In the genomic region with DNA sequence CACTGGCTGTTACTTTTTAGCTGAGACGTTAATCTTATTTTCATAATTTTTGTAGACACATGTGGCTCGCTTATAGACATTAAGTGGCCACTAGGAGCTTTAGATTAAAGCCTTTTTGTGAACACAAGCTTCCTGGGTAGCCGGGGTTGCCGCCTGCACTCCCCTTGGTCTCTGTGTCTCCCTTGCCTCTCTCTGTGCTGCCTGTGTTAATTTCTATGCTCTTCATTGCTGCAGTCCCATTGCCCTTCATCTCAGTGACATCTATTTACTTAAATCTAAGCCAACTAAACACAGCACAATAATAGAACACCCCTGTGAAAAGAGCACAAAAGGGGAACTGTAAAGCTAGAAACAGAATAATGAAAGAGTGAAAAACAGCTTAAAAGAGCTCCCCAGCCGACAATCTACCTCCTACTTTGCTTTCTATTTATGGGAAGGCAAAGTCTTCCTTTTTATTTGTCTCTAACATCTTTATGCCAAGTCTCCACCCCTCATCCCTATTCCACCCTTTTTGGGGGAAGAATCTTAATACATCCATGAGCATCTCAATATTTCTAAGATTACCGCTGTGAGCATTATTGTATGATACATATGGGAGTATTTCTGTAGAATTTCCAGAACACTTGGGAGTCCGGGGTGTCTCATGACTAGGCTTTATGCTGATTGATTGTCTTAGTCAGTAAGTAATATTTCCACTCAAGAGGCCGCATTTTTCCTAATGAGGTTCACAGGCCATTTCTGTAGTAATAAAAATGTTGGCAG, we compare ENCODE assay signal across 19 mouse cellular contexts.
A peak's percentile ranks its signal among the peaks of the same experiment; 100 is the strongest.
DNase-seq lines count a peak whose midpoint lies in the region; ATAC-seq and TF ChIP-seq lines count a peak whose summit lies in the region.
"Had no signal": no experiment of that assay in that cellular context is flagged by ENCODE, and none has a peak within 500 bp of the region (broad histone marks: within the 10 kb centered on the region; RNA-seq: fewer than 3 reads in every experiment).

No protein-coding gene starts in this region.

- no peak overlapping the region for H3K9ac ChIP-seq in kidney, postnatal 0 days (ENCODE audit: low read depth, low read length)
- H3K9ac ChIP-seq in kidney, embryonic 16.5 days (replicated peaks; ENCODE audit: low read length), result no peak overlapping the region
- H3K9ac ChIP-seq in hindbrain, embryonic 14.5 days, result no peak overlapping the region
- H3K9ac ChIP-seq in midbrain, postnatal 0 days (replicated peaks; ENCODE audit: low read length, poor library complexity, severe bottlenecking), result 0 out of 2 replicates have a peak overlapping the region, but pooled peaks have one; percentile 29
- H3K9ac ChIP-seq: heart, embryonic 12.5 days; kidney, embryonic 15.5 days; liver, postnatal 0 days; stomach, embryonic 15.5 days had no signal

- no peaks in the 10 kb centered on the region for H3K27me3 ChIP-seq in kidney, postnatal 0 days (ENCODE audit: insufficient read depth, low read length)
- H3K27me3 ChIP-seq in kidney, embryonic 16.5 days (ENCODE audit: insufficient read depth, low read length), result no peaks in the 10 kb centered on the region
- no peaks in the 10 kb centered on the region for H3K27me3 ChIP-seq in hindbrain, embryonic 14.5 days (ENCODE audit: control insufficient read depth, insufficient read depth, low read length)
- H3K27me3 ChIP-seq in midbrain, postnatal 0 days (ENCODE audit: insufficient read depth, low read length), result no peaks in the 10 kb centered on the region
- H3K27me3 ChIP-seq: heart, embryonic 12.5 days; kidney, embryonic 15.5 days; megakaryocyte, embryonic 14.5 days; stomach, embryonic 15.5 days had no signal

- H3K4me2 ChIP-seq in kidney, postnatal 0 days (ENCODE audit: low read length), result no peak overlapping the region
- no peak overlapping the region for H3K4me2 ChIP-seq in kidney, embryonic 16.5 days (replicated peaks; ENCODE audit: low read depth, low read length)
- no peak overlapping the region for H3K4me2 ChIP-seq in hindbrain, embryonic 14.5 days (replicated peaks)
- H3K4me2 ChIP-seq in midbrain, postnatal 0 days (ENCODE audit: low read depth, low read length, poor library complexity, severe bottlenecking), result no peak overlapping the region
- H3K4me2 ChIP-seq: heart, embryonic 12.5 days; kidney, embryonic 15.5 days; stomach, embryonic 15.5 days had no signal

- WGBS in kidney, postnatal 0 days, result 64% methylated on average over 8 of the region's 8 CpGs
- WGBS in kidney, embryonic 16.5 days, result 64% methylated on average over 8 of the region's 8 CpGs
- whole genome bisulfite sequencing in hindbrain, embryonic 14.5 days, result 42% methylated on average over 8 of the region's 8 CpGs
- 31% methylated on average over 8 of the region's 8 CpGs for WGBS in midbrain, postnatal 0 days

- peak; percentile 7 for DNase-seq in kidney, postnatal 0 days (ENCODE audit: low spot score)
- peak; percentile 58 for DNase-seq in brain, adult 2 months (ENCODE audit: low read depth, low spot score)
- no peak for DNase-seq in hindbrain, embryonic 14.5 days (ENCODE audit: low spot score)
- peak; percentile 17 for DNase-seq in midbrain, postnatal 0 days (ENCODE audit: low spot score)
- no peak for DNase-seq in cerebellum, postnatal 25 days
- no peak for DNase-seq in cerebellum, adult 11-12 months
- DNase-seq: gastrocnemius, postnatal 25 days; heart, postnatal 36 days; liver; liver, postnatal 0 days; lung, postnatal 14 days; right cerebral cortex, postnatal 14 days had no signal

- TF ChIP-seq CTCF in kidney, postnatal 0 days (IDR thresholded peaks at IDR 0.05; ENCODE audit: low read depth), result no peak
- no peak for TF ChIP-seq CTCF in midbrain, postnatal 0 days (IDR thresholded peaks at IDR 0.05)

- H3K36me3 ChIP-seq in kidney, postnatal 0 days (ENCODE audit: insufficient read depth, low read length), result no peaks in the 10 kb centered on the region
- H3K36me3 ChIP-seq in kidney, embryonic 16.5 days (ENCODE audit: insufficient read depth, low read length), result no peaks in the 10 kb centered on the region
- 0 out of 2 replicates have a peak, but pooled peaks cover 5% of the 10 kb centered on the region for H3K36me3 ChIP-seq in hindbrain, embryonic 14.5 days (replicated peaks; ENCODE audit: control insufficient read depth, insufficient read depth)
- no peaks in the 10 kb centered on the region for H3K36me3 ChIP-seq in midbrain, postnatal 0 days (ENCODE audit: insufficient read depth, low read length)
- H3K36me3 ChIP-seq: heart, embryonic 12.5 days; kidney, embryonic 15.5 days; stomach, embryonic 15.5 days had no signal

- H3K4me1 ChIP-seq in kidney, postnatal 0 days (replicated peaks; ENCODE audit: insufficient read depth, low read length), result no peaks in the 10 kb centered on the region
- no peaks in the 10 kb centered on the region for H3K4me1 ChIP-seq in kidney, embryonic 16.5 days (ENCODE audit: insufficient read depth, low read length)
- H3K4me1 ChIP-seq in hindbrain, embryonic 14.5 days (replicated peaks; ENCODE audit: control insufficient read depth, insufficient read depth, low read length), result peaks cover 27% of the 10 kb centered on the region
- peaks cover 5% of the 10 kb centered on the region; the same call in 1 of the 2 replicates for H3K4me1 ChIP-seq in midbrain, postnatal 0 days (ENCODE audit: insufficient read depth, low read length)
- H3K4me1 ChIP-seq: heart, embryonic 12.5 days; kidney, embryonic 15.5 days; megakaryocyte, embryonic 14.5 days; stomach, embryonic 15.5 days had no signal

- ATAC-seq in kidney, postnatal 0 days (replicated peaks; ENCODE audit: low FRiP score, low read depth), result no peak
- ATAC-seq in kidney, embryonic 16.5 days (ENCODE audit: low FRiP score, low TSS enrichment), result no peak
- ATAC-seq in hindbrain, embryonic 14.5 days (ENCODE audit: low FRiP score), result 0 out of 2 replicates have a peak, but pooled peaks have one; percentile 19
- ATAC-seq in midbrain, postnatal 0 days (ENCODE audit: low FRiP score), result no peak
- ATAC-seq: intestine, embryonic 16.5 days; liver, postnatal 0 days had no signal

- no peaks in the 10 kb centered on the region for H3K9me3 ChIP-seq in kidney, postnatal 0 days (replicated peaks; ENCODE audit: low read length)
- no peaks in the 10 kb centered on the region for H3K9me3 ChIP-seq in kidney, embryonic 16.5 days (ENCODE audit: low read length)
- H3K9me3 ChIP-seq in hindbrain, embryonic 14.5 days (ENCODE audit: control insufficient read depth, low read length), result no peaks in the 10 kb centered on the region
- H3K9me3 ChIP-seq in midbrain, postnatal 0 days (ENCODE audit: low read length), result no peaks in the 10 kb centered on the region
- H3K9me3 ChIP-seq: heart, embryonic 12.5 days; kidney, embryonic 15.5 days; megakaryocyte, embryonic 14.5 days; stomach, embryonic 15.5 days had no signal

- no peak overlapping the region for H3K4me3 ChIP-seq in kidney, postnatal 0 days (replicated peaks; ENCODE audit: low read depth, low read length)
- H3K4me3 ChIP-seq in kidney, embryonic 16.5 days (ENCODE audit: low read length), result no peak overlapping the region
- H3K4me3 ChIP-seq in hindbrain, embryonic 14.5 days (replicated peaks; ENCODE audit: low read length), result no peak overlapping the region
- H3K4me3 ChIP-seq in midbrain, postnatal 0 days (ENCODE audit: low read depth, low read length), result no peak overlapping the region
- H3K4me3 ChIP-seq: erythroblast, embryonic 14.5 days; heart, embryonic 12.5 days; kidney, embryonic 15.5 days; megakaryocyte, embryonic 14.5 days; stomach, embryonic 15.5 days had no signal

- H3K27ac ChIP-seq in kidney, postnatal 0 days, result no peak overlapping the region
- H3K27ac ChIP-seq in kidney, embryonic 16.5 days (ENCODE audit: low read length), result no peak overlapping the region
- H3K27ac ChIP-seq in hindbrain, embryonic 14.5 days, result no peak overlapping the region
- H3K27ac ChIP-seq in midbrain, postnatal 0 days (ENCODE audit: low read depth, low read length), result peak overlapping the region; percentile 51; the same call in 1 of the 2 replicates
- H3K27ac ChIP-seq: kidney, embryonic 15.5 days; stomach, embryonic 15.5 days had no signal

Comparison
In these comparisons a context has a peak if more than half of its experiments do, and no peak if none do; other contexts are left out.
1. DNase-seq: peak in kidney, postnatal 0 days (single experiment), brain, adult 2 months (single experiment) and midbrain, postnatal 0 days (single experiment); none in hindbrain, embryonic 14.5 days (single experiment), cerebellum, postnatal 25 days (0 of 2) and cerebellum, adult 11-12 months (single experiment).